Mouse (Mus musculus): ENCODE measurements around the gene Myh14.

Myh14 gene

DNA sequence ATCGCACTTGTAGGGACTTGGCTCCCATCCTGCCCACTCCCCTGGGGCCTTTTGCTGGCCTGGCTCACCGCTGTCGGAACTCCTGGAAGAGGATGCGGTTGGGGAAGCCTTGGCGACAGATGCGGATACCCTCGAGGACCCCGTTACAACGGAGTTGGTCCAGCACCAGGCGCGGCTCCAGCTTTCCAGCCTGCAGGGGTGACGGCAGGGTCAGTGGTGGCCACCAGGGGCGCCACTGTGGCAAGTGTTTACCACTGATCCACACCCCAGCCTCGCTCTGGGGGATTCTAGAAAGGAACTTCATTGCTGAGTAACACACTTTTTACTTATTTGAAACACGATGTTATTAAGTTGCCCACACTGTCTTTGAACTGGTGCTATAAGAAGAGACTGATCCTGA, 37.2 kb downstream of the Myh14 start:
- DNase-seq (ENCODE audit: low spot score in 2 of 2), result no peak

DNA sequence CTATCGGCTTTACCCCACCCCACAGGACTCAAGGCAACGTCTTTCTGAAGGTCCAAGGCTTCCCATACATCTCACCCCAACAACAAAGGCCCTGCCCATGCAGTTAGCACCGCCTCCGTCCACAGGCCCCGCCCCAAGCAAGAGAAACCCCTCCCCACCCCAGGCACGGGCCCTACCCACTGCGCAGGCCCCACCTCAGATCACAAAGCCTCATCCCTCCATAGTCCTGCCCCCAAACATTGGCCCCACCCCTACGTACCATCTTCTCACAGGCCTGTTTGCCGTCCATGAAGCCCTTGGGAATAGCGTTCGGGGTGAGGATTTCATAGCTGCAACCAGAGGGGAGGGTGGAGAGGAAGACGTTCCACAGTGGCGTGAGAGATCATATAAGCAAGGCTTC, 38.0 kb downstream of the Myh14 start:
- DNase-seq (ENCODE audit: low spot score in 2 of 2), result no peak

DNA sequence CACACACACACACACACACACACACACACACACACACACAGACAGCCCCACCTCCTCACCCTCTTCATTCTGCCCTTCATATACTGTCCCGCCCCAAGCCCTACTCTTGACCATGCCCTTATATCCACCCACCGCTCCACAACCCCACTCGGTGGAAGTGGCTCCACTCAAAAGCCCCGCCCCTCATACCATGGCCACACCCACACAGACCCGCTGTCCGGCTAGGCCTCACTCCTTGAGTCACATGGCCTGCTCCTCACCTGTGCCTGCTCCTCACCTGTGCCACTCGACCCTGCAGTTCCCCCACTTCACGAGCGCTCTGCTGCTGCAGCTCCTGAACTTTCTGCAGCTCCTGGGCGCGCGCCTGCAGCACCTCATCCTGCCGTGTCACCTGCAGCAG, 40.2 kb downstream of the Myh14 start:
- no peak for DNase-seq (ENCODE audit: low spot score in 2 of 2)

DNA sequence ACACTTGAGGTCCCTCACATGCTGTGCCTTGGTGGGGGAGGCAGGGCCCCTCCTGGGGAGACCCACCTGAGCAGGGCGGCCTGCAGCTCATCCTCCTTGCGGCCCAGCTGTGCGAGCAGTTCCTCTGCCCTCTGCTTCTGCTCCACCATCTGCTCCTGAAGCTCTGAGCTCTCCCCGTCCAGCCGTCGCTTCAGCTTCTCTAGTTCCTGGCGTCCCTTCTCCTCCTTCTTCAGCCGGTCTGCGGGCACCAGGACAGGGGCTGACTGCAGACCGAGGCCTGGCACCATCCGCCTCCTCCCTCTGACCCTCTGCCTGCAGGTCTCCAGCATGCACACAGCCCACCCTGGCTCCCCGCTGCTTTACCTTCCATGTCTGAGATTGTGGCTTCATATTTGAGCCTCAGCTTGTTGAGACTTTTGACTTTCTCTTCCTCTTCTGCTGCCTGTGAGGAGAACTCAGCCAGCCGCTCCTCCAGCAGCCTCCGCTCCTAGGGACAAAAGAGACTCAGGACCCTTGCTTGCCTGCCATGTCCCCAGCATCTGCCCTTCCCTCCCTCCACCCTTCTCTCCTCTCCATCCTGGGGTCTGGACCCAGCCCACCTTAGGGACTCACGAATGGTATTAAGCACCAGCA, 42.1 kb downstream of the Myh14 start:
- no peak for DNase-seq (ENCODE audit: low spot score in 2 of 2)

DNA sequence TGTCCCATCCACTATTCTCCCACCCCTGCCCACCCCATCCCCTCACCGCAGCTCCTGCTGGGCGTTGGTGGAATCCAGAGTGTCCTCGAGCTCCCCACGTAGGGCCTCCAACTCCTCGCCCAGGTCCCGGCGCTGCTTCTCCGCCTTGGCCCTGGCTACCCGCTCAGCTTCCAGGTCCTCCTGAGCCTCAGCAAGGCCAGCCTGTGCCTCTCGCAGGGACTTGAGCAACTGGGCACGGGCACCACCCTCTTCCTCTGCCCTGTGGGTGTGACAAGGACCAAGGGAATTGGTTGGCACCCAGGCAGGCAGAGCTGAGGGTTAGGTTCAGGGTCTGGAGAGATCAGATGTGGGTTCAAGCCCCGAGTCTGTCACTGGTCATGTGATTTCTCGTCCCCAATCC, 43.7 kb downstream of the Myh14 start:
- no peak for DNase-seq (ENCODE audit: low spot score in 2 of 2)

DNA sequence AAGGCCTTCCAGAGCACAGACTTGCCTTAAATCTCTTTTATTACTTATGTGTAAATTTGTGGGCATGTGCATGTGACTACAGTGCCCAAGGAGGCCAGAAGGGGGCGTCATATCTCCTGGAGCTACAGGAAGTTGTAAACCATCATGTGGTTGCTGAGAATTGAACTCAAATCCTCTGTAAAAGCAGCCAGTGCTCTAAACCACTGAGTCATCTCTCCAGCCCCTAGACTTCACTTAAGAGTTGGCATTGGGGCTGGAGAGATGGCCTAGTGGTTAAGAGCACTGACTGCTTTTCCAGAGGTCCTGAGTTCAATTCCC, 44.6 kb downstream of the Myh14 start:
- DNase-seq (ENCODE audit: low spot score in 2 of 2), result no peak

DNA sequence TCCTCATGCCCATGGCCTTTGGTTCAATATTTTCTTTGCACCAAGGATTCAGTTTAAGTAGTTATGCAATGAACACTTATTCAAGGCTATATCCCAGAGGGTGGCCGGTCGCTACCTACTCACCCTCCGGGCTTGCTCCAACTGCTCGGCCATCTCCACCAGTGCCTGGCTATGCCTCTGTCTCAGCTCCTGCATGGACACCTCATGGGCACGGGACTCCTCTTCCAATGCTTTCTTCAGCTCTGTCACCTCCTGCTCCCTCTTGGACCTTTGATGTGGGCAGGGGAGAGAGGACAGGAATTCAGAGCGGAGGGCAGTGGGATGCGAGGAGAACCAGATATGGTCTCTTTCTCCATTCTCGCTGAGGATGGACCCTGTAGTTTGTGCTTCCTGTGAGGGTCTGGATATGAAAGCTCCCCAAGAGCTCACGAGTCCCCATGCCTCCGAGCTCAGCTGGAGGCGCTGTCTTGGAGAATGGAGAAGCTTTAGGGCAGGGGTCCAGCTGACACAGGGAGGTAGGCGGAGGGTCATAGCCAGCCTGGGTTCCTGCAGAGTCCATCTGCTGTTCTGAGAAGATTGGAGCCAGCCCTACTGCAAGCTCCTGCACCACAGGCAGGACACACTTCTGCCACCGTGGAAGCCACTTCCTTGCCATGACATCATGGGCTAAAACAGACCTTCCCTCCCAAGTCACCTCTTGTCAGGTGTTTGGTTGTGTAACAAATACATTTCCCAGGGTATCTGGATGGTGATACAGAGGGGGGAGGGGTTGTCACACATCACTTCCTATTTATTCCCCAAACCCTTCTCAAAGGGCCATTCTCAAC, 45.2 kb downstream of the Myh14 start:
- no peak for DNase-seq (ENCODE audit: low spot score in 2 of 2)

DNA sequence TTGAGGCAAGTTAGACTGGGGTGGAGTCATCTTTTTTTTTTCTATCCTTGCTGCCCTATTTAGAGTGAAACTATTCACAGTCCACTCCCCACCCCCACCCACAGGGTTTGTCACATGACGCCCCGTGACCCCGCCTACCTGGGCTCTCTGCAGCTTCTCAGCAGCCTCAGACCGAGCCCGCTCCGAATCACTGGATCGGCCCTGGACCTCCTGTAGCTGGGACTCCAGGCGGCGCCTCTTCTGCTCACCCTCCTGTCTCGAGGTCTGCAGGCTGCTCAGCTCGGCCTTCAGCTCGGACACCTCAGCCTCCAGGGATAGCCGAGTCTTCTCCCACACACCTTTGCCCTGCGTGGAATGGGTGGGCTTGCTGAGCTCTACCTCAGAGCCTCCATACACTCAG, 45.8 kb downstream of the Myh14 start:
- no peak for DNase-seq (ENCODE audit: low spot score in 2 of 2)

DNA sequence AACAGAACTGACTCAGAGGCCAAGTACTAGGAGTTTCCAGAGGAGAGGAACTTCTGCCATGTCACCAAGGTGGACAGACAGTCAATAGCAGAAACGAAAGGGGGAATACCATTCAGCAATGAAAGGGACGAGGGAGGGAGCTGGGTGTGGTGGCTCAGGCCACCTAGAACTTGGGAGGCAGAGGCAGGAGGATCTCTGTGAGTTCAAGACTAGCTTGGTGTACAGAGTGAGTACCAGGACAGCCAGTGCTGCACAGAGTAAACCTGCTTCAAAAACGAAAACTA, 46.2 kb downstream of the Myh14 start:
- DNase-seq (ENCODE audit: low spot score in 2 of 2), result no peak

DNA sequence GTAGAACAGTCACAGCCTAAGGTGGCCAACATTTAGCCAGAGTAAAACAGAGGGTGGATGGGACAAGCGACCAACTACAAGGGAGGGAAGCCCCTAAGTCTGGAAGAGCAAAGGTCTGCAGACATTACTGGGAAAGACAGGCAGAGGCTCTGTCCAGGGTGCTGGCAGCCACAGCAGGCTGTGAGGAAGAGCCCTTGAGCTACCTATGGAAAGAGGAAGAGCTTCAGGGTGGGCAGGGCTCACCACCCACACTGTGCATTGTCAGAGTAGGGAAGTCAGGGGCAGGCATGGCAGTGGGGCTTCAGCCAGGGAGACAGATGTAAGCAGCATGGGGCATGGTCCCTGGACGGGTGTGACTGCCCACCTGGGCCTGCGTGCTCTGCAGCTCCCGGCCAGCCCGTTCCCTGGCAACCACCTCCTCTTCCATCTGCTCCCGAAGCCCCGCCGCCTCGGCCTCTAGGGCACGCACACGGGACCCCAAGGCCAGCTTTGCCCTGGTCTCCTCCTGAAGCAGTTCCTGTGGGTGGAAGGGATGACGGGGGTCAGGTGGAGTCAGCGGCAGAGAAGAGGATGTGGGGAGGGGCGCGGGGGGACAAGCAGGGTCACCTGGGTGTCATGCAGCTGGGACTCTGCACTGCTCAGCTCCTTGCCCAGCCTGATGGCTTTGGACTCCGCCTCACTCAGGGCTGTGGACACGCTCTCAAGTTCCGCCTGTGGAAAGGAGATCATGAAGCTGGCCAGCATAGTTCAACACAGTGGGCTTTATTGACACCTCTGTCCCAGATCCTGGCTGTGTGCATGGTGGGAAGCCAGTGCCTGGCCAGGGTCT, 46.7 kb downstream of the Myh14 start:
- no peak for DNase-seq (ENCODE audit: low spot score in 2 of 2)

DNA sequence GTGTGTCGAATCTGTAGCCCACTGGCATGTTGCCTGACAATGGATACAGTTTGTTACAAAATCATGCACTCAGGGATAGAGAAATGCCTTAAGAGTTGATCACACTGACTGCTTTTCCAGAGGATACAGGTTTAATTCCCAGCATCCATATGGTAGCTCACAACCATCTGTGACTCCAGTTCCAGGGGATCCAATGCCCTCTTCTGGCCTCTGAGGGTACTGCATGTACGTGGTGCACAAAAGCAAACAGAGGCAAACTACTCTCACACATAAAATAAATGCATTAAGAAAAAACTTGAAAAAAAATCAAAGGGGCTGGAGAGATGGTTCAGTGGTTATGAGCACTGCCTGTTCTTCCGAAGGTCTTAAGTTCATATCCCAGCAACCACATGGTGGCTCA, 53.6 kb downstream of the Myh14 start:
- no peak for DNase-seq (ENCODE audit: low spot score in 2 of 2)

DNA sequence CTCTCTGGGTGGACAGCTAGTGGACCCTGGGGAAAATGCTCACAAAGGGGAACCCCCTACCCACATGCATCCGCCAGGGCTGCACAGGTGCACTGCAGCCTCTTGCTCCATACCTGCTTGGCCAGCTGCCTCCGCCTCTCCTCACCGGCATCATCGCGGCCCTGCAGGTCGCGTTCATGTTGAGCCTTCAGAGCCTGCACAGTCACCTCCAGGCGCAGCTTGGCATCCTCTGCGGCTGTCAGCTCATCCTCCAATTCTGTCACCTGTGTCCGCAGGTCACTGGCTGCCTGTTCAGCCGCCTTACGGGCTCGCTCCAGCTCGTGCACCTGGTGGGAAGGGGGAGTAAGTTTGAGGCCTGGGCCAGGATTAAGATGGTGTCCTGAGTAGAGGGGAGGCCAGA, 54.7 kb downstream of the Myh14 start:
- no peak for DNase-seq (ENCODE audit: low spot score in 2 of 2)

DNA sequence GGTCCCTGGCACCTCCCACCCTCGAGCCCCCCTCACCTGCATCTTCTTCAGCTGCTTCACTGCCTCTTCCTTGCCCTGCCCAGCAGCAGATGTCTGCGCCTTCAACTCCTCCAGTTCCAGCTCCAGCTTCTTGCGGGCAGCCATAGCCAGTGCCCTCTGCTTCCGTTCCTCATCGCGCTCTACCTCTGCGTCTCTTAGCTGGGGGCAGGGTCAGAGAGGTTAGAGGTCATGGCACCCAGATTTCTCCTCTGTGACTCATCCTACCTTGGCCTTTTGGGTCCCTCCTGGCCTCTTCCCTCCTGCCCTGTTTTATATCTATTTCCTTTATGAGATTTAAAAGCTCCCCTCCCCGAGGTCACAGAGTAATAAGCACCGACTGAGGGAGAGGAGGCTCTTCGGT, 55.3 kb downstream of the Myh14 start:
- no peak for DNase-seq (ENCODE audit: low spot score in 2 of 2)

DNA sequence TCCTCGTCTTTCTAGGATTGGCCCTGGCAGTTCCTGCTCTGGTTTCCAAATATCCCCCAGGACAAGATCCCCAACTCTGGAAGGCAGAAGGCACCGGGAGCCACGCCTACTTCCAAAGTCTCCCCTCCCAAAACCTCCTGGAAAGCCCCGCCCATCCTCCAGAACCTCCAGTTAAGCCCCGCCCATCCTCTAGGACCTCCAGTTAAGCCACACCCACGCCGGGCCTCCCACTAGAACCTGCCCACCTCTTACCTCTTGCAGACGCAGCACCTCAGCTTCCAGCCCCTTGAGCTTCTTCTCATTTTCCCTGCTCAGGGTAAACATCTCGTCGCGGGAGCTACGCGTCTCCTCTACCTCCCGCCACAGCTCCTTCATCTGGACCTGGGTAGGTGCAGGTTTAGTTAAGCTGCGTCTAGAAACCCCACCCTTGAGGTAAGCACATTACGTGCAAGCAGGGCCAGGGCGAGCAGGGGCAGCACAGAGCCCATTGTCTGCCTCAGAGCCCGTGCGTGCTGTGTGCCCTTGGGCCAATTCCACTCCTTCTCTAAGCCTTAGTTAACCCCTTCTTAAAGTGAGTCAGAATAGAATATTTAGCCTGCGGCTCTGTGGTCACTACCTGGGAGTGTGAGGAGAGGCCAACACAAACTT, 56.5 kb downstream of the Myh14 start:
- DNase-seq (ENCODE audit: low spot score in 2 of 2), result no peak

DNA sequence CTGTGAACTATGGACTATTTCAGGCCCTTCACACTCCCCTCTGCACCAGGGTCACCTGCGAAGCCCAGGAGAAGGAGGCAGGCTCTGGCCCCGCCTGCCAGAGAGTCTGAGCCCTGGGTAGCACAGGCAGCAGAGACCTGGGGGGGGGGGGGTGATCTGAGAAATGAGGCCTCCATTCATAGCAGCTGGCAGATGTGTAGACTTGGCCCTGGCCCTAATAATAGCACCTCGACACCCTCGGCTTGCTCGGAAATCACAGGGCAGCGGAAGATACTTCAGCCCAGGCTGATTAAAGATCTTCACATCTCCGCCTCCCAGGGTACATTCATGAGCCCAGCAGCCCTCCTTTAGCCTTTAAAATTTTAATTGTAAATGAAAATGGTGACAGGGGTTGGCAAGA, 58.5 kb downstream of the Myh14 start:
- DNase-seq (ENCODE audit: low spot score in 2 of 2), result no peak

DNA sequence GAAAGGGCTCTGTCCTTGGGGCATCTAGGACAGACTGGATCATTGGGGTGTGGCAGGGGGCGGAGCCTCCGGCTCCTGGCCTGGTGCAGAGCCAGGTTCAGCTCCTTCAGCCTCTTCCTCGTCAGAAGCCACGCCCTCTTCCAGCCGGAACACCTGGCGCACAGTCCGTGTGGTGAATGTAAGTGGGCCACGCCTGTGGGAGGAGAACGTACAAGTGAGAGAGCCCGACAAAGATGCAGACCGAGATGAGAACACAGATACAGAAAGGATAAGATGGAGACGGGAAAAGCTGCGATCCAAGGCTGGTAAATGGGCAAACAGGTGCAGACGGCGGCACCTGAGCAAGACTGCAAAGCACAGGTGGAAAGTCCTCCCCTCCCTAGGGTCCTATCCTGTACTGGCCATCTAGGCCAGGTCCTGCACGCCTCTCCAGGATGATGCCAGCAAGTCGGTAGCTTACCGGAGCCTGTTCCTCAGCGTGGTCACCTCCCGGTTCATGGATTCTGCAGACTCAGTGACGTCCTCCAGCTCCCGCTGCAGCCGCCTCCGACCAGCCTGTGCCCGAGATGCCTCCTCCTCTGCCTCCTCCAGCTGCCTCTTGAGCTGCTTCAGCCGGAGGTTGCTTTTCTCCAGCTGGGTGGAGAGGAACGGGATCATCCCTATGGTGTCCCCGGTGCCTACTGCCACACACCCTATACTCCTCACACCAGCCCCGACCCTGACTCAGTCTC, 64.3 kb downstream of the Myh14 start:
- no peak for DNase-seq (ENCODE audit: low spot score in 2 of 2)

DNA sequence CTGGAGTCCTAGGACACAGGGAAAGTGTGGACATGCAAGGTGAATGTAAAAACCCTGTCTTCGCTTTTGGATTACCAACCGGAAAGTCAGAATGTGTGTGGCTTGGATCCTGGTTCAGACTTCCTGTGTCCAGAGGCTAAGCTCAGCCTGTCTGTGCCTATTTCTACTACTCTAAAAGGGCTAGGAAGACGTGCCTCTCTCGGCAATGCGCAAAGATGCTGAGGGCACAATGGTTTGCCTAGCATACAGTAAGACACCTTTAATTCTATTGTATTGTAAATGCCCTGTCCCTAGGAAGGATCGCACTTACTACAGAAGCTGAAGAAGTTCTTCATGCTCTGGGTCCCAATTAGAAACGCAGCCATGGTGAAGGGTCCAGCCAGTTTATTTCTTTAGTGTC, 65.2 kb downstream of the Myh14 start:
- no peak for DNase-seq (ENCODE audit: low spot score in 2 of 2)

DNA sequence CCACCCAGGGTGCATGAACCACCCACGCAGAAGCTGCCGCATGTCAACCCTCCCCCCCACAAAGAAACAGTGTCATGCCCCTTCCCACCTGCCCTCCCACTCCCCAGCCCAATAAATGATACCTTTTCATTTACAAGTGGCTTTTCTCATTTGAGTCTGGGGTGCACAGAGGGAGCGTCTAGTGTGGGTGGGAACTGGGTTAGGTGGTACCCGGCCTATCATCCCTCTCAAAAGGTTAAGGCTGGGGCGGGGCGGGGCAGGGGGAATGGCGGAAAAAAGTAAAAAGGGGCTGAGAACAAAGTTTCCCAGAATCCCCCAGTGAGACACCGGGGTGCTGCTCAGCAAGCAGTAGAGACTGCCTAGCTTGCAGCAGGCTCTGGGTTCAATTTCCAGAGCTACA, 66.0 kb downstream of the Myh14 start:
- no peak for DNase-seq (ENCODE audit: low spot score in 2 of 2)

DNA sequence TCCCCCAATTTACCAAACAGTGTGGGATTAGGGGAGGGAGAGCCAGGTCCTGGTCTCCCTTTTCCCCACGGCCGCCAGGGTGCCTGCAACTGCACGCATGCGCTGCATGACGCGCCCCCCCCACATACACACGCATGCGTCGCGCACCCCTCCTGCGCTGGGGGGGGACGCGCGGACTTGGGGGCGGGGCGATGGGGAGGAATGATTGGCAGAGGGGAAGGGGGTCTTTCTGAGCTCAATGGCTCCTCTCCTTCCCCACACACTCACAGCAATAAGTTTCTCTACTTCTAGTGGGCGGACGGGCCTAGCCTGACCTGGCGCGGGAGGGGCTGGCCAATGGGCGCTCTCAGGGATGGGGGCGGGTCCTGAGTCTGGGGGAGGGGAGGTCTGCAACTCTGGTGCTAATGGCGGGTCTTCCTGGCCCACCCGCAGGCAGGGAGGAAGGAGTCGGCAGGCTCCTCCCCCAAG, 66.5 kb downstream of the Myh14 start:
- no peak for DNase-seq (ENCODE audit: low spot score in 2 of 2)

DNA sequence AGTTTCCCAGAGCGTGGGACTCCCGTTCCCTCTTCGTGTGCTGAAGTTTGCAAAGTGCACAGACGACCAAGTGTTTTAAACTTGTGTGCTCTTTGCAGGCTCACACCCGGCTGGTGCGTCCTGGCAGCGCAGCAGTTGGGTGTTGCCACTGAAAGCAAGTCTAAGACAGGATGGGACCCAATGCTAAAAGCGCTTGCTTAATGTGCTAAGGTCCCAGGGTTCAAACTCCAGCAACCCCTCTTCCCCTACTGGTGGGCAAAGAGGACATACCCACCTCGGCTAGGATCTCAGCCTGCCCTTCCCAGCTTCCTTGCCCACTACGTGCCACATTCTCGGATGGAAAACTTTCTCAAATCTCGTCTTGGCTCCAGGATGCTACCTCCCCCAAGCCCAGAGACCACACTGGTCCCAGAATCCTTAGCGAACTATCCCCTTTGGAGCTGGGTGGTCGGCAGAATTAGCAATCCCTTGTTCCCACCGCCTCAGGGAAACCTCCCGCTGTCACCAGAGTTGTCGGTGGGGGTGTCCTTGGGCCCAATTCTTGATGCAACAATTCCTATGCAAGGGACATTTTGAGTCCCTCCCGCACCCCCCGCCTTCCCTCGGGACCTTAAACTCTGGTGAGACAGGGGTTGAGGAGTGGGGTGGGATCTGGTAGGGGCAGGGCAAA, 67.3 kb downstream of the Myh14 start:
- DNase-seq (ENCODE audit: low spot score in 2 of 2), result no peak

DNA sequence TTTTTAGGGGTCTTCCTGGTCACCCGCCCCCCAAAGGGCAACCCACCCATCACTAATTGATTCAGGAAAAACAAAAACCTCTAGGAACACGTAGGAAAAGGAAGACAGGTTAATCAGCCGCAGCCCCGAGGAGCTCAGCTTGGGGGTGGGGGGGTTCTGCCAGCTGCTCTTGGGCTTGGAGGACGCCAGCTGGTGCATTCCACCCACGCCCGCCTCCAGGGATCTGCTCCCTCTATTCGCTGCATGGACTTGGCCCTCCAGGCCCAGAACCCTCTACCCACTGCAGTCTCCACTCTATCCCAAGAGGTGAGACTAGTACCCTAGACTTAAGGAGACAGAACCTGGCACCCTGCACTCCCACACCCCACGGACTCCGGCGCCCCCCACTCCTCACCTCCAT, 68.2 kb downstream of the Myh14 start:
- no peak for DNase-seq (ENCODE audit: low spot score in 2 of 2)
